23 mouse cellular contexts compared by ENCODE assay signal in the genomic region with DNA sequence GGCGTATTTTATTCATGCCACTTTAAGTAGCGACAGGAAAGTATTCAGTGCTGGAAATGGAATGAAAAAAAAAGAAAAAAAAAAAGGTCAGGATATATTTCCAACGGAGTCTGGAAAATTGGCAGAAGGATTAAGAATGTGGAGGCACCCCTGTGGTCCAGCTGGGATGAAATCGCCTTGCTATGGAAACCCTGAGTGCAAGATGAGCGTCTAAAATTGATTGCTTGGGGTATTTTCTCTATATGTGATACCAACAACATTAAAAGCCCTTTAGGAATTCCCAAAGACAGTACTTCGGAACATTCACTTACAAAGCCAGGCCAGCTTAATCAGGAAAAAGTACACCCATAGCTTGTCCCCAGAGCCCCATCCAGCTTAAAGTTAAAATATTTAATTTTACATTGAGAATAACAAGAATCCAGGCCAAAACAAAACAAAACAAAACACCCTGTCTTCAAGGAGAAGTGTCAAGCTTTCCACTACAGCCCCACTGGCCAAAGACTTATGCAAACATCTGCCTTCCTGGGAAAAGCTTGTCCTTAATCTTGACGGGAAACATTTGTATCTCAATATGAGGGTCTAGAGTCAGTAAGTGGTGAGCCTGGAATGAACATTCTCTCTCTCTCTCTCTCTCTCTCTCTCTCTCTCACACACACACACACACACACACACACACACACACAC. TPM values are rescaled to one million over a fixed set of nuclear protein-coding genes. Genes with fewer than 3 reads are reported as not detected.
DNase-seq lines count a peak whose midpoint lies in the region; ATAC-seq and TF ChIP-seq lines count a peak whose summit lies in the region.
"Had no signal": no experiment of that assay in that cellular context is flagged by ENCODE, and none has a peak within 500 bp of the region (broad histone marks: within the 10 kb centered on the region; RNA-seq: fewer than 3 reads in every experiment).

No protein-coding gene starts in this region.

- no peak for ATAC-seq in liver, postnatal 0 days
- no peak for ATAC-seq in liver, embryonic 12.5 days
- ATAC-seq in embryonic facial prominence, embryonic 14.5 days (ENCODE audit: low read depth), result 0 out of 2 replicates have a peak, but pooled peaks have one; percentile 4
- no peak for ATAC-seq in erythroid progenitor cell, adult 5-6 weeks (replicated peaks; ENCODE audit: low FRiP score, poor library complexity, severe bottlenecking)
- ATAC-seq: forebrain, embryonic 16.5 days; hindbrain, postnatal 0 days; intestine, embryonic 16.5 days had no signal

- H3K36me3 ChIP-seq in liver, postnatal 0 days (replicated peaks; ENCODE audit: insufficient read depth, low read length), result no peaks in the 10 kb centered on the region
- H3K36me3 ChIP-seq in liver, embryonic 12.5 days, result no peaks in the 10 kb centered on the region
- H3K36me3 ChIP-seq in embryonic facial prominence, embryonic 14.5 days (ENCODE audit: control insufficient read depth, insufficient read depth, low read length), result no peaks in the 10 kb centered on the region
- H3K36me3 ChIP-seq: forebrain, embryonic 10.5 days; limb, embryonic 12.5 days; liver, embryonic 15.5 days had no signal

- TF ChIP-seq CTCF in gastrocnemius, adult 2 months (IDR thresholded peaks at IDR 0.05), result no peak
- TF ChIP-seq CTCF in liver, postnatal 0 days (IDR thresholded peaks at IDR 0.05; ENCODE audit: low read depth), result no peak

- H3K4me1 ChIP-seq in liver, postnatal 0 days (ENCODE audit: insufficient read depth), result peaks cover 13% of the 10 kb centered on the region; the same call in 1 of the 2 replicates
- peaks cover 14% of the 10 kb centered on the region; the same call in 1 of the 2 replicates for H3K4me1 ChIP-seq in liver, embryonic 12.5 days
- peaks cover 14% of the 10 kb centered on the region; the same call in 1 of the 2 replicates for H3K4me1 ChIP-seq in embryonic facial prominence, embryonic 14.5 days (ENCODE audit: control insufficient read depth, insufficient read depth, low read length)

- no peak for TF ChIP-seq EP300 in liver, postnatal 0 days (IDR thresholded peaks at IDR 0.05; ENCODE audit: low read depth)

- no peak overlapping the region for H3K4me3 ChIP-seq in gastrocnemius, adult 2 months
- no peak overlapping the region for H3K4me3 ChIP-seq in liver, postnatal 0 days (ENCODE audit: low read depth, low read length)
- no peak overlapping the region for H3K4me3 ChIP-seq in liver, embryonic 12.5 days
- no peak overlapping the region for H3K4me3 ChIP-seq in embryonic facial prominence, embryonic 14.5 days (ENCODE audit: low read depth, low read length)
- H3K4me3 ChIP-seq: forebrain, embryonic 10.5 days; limb, embryonic 12.5 days; liver, embryonic 15.5 days had no signal

- H3K27ac ChIP-seq in gastrocnemius, adult 2 months, result peak overlapping the region; percentile 8; the same call in 1 of the 2 replicates
- H3K27ac ChIP-seq in liver, postnatal 0 days (ENCODE audit: low read depth), result peak overlapping the region; percentile 76; the same call in 1 of the 2 replicates
- H3K27ac ChIP-seq in liver, embryonic 12.5 days, result no peak overlapping the region
- H3K27ac ChIP-seq in embryonic facial prominence, embryonic 14.5 days (replicated peaks; ENCODE audit: low read depth, low read length), result no peak overlapping the region
- H3K27ac ChIP-seq: forebrain, embryonic 10.5 days; hindbrain, postnatal 0 days; limb, embryonic 12.5 days; liver, embryonic 15.5 days had no signal

- no peak for DNase-seq in gastrocnemius, adult 2 months
- no peak for DNase-seq in gastrocnemius, postnatal 10 days
- DNase-seq in heart, postnatal 10 days, result peak; percentile 24
- DNase-seq in heart, postnatal 36 days, result no peak
- no peak for DNase-seq in liver, postnatal 0 days
- peak; percentile 66 for DNase-seq in embryonic facial prominence, embryonic 14.5 days (ENCODE audit: low spot score)
- DNase-seq: adrenal gland, postnatal 14 days; cerebellum, adult 2 months; cerebellum, postnatal 36 days; embryo, embryonic 11 days; gastrocnemius, postnatal 36 days; lung, postnatal 36 days; thymus, adult 2 months; thymus, postnatal 4 days had no signal

- intact Hi-C loops in gastrocnemius, adult 2 months (cut with DNase I), result no loop called here
- intact Hi-C loops in heart, postnatal 10 days (cut with DNase I), result no loop called here
- intact Hi-C loops in heart, postnatal 36 days (cut with DNase I), result no loop called here

- no peak overlapping the region for H3K9ac ChIP-seq in liver, postnatal 0 days (replicated peaks)
- H3K9ac ChIP-seq in liver, embryonic 12.5 days, result no peak overlapping the region
- H3K9ac ChIP-seq in embryonic facial prominence, embryonic 14.5 days (ENCODE audit: low read depth, low read length), result no peak overlapping the region
- H3K9ac ChIP-seq: limb, embryonic 12.5 days; liver, embryonic 15.5 days had no signal

- WGBS in liver, postnatal 0 days (ENCODE audit: insufficient replicate concordance), result 74% methylated on average over 7 of the region's 7 CpGs
- 74% methylated on average over 7 of the region's 7 CpGs for WGBS in liver, embryonic 12.5 days (ENCODE audit: insufficient replicate concordance)
- WGBS in embryonic facial prominence, embryonic 14.5 days, result 48% methylated on average over 7 of the region's 7 CpGs

- no peaks in the 10 kb centered on the region for H3K27me3 ChIP-seq in liver, postnatal 0 days (ENCODE audit: insufficient read depth, low read length)
- H3K27me3 ChIP-seq in liver, embryonic 12.5 days (replicated peaks), result no peaks in the 10 kb centered on the region
- no peaks in the 10 kb centered on the region for H3K27me3 ChIP-seq in embryonic facial prominence, embryonic 14.5 days (replicated peaks; ENCODE audit: control insufficient read depth, insufficient read depth, low read length)
- H3K27me3 ChIP-seq: limb, embryonic 12.5 days; liver, embryonic 15.5 days had no signal

- no peaks in the 10 kb centered on the region for H3K9me3 ChIP-seq in liver, postnatal 0 days (ENCODE audit: low read length)
- no peaks in the 10 kb centered on the region for H3K9me3 ChIP-seq in liver, embryonic 12.5 days (replicated peaks)
- no peaks in the 10 kb centered on the region for H3K9me3 ChIP-seq in embryonic facial prominence, embryonic 14.5 days (ENCODE audit: control insufficient read depth, low read length)
- H3K9me3 ChIP-seq: forebrain, embryonic 10.5 days; liver, embryonic 15.5 days had no signal

- no peak overlapping the region for H3K4me2 ChIP-seq in liver, postnatal 0 days (ENCODE audit: low read depth, low read length)
- no peak overlapping the region for H3K4me2 ChIP-seq in liver, embryonic 12.5 days
- H3K4me2 ChIP-seq in embryonic facial prominence, embryonic 14.5 days (ENCODE audit: low read depth, low read length), result no peak overlapping the region
- H3K4me2 ChIP-seq: heart, embryonic 11.5 days; limb, embryonic 12.5 days; liver, embryonic 15.5 days had no signal

RNA-seq across cellular contexts. Expression of gene Camk1d, which starts 41.3 kb away (rescaled TPM):
- total RNA-seq in gastrocnemius, adult 2 months (2021), result 1 to 10 TPM; 1.6 TPM
- total RNA-seq in gastrocnemius, postnatal 10 days (2021), result 1 to 10 TPM; 2.4 to 5.0 TPM
- total RNA-seq in heart, postnatal 10 days (2021), result 1 to 10 TPM; 4.3 to 7.5 TPM
- 1 to 10 TPM; 3.6 to 5.2 TPM for total RNA-seq in heart, postnatal 36 days (2021)
- polyA plus RNA-seq in liver, postnatal 0 days (2015; fragmentation: Nextera tagmentation; extraction: Ambion mirVana), result 2.0 and 2.2 TPM in 2 replicates
- 1.3 and 1.5 TPM in 2 replicates for polyA plus RNA-seq in liver, embryonic 12.5 days (2016; fragmentation: Nextera tagmentation; extraction: Ambion mirVana)
- 6.2 and 7.0 TPM in 2 replicates for polyA plus RNA-seq in embryonic facial prominence, embryonic 14.5 days (2014; fragmentation: Nextera tagmentation; extraction: Ambion mirVana)
- 3.2 and 7.5 TPM in 2 replicates for total RNA-seq in erythroid progenitor cell, adult 5-6 weeks (2015; ENCODE audit: low replicate concordance)
- 1.7 and 2.2 TPM in 2 replicates for total RNA-seq in erythroid progenitor cell, adult 5-6 weeks (2017; ENCODE audit: low replicate concordance)

Comparison
In these comparisons a context has a peak if more than half of its experiments do, and no peak if none do; other contexts are left out.
1. DNase-seq: peak in heart, postnatal 10 days (2 of 2) and embryonic facial prominence, embryonic 14.5 days (single experiment); none in gastrocnemius, adult 2 months (single experiment), gastrocnemius, postnatal 10 days (single experiment), heart, postnatal 36 days (0 of 2) and liver, postnatal 0 days (single experiment).
2. H3K27ac ChIP-seq: peak in gastrocnemius, adult 2 months (single experiment) and liver, postnatal 0 days (single experiment); none in liver, embryonic 12.5 days (single experiment) and embryonic facial prominence, embryonic 14.5 days (single experiment).